Mouse (Mus musculus): ENCODE measurements at regions not wholly inside any gene's neighbourhood (a gene's known extent, or its start where the extent isn't known, plus 50 kb on each side); places are given as distances from the start of the nearest gene placed in this dataset.

DNA sequence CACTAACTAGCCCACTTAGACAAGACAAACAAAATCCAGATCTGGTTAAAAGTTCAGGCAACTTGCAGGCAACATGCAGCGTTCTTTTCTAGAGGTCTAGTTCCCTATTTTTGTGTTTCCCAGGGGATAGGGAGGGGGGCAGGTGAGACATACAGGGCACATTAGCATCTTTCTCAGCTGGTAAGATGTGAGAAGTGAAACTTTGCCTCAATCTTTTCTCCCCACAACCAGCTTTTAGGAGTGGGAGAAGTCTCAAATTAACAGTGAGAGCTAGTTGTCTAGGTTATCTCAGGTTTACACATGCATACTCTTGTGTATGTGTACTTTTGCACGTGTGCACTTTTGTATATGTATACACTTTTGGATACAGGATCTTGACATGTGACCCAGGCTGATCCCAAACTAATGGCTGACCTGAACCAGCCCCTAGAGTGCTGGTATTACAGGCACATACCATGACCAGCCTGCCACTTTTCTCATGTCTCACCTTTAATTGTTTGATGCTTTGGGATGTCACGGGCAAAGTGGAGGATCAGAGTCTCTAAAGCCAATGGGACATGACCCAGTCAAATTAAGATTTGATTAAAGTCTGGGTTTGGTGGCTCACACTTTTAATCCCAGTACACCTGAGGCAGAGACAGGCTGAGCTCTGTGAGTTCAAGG is 60.3 kb upstream of the Ube2e1 start:
- no peak for ATAC-seq

DNA sequence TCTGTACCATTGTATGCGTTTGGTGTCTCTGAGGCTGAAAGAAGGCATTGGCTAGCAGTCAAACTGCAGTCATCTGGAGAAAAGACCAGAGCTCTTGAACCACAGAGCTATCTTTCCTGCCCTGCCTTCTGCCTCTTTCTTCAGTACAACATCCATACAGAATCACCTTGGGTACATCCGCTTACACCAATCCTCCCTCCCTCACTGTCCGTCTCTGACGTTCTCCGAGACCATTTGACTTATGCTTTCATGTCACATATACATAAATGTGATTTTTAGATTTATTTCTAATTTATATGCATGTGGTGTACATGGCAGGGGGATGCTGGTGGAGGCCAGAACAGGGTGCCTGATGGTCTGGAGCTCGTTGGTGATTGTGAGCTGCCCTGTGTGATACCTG is 57.7 kb upstream of the Ube2e1 start:
- no peak for ATAC-seq

DNA sequence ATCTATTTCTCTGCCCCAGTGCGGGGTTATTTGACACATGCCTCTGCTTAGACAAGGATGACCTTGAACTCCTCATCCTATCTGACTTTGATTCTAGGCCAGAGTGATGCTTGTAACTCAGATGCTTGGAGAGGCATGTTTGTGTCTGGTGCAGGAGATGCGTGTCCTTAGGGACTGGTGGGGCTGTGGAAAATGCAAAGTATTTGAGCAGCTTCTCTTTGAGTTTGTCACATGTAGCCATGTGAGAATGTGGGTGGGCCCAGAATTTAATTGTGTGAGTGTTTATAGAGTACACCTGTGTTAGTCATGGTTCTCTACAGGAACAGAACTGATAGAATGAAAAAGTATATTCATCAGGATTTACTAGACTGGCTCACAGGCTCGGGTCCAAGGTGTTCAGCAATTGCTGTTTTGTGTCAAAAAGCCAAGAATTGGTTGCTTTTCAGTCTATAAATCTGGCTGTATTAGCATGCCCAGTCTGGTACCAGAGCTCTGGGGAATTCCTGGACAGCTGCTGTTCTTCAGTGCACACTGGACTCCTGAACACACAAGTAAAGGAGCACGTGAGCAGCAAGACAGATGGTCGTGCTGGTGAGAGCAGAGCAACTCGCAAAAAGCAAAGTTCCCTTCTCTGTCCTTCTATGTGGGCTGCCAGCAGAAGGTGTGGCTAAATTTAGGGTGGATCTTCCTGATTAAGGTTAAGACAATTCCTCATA is 54.5 kb upstream of the Ube2e1 start:
- no peak for ATAC-seq
